Mouse (Mus musculus) lung, postnatal 4 days (tissue): Measurements from ENCODE around the gene Ptch2.
A peak's percentile ranks its signal among the peaks of the same experiment; 100 is the strongest.

Experiments
- DNase-seq, 2 experiments: peaks; one replicate each; pipeline ENCODE4 v3.0.0; 2021

The Ptch2 gene

DNA sequence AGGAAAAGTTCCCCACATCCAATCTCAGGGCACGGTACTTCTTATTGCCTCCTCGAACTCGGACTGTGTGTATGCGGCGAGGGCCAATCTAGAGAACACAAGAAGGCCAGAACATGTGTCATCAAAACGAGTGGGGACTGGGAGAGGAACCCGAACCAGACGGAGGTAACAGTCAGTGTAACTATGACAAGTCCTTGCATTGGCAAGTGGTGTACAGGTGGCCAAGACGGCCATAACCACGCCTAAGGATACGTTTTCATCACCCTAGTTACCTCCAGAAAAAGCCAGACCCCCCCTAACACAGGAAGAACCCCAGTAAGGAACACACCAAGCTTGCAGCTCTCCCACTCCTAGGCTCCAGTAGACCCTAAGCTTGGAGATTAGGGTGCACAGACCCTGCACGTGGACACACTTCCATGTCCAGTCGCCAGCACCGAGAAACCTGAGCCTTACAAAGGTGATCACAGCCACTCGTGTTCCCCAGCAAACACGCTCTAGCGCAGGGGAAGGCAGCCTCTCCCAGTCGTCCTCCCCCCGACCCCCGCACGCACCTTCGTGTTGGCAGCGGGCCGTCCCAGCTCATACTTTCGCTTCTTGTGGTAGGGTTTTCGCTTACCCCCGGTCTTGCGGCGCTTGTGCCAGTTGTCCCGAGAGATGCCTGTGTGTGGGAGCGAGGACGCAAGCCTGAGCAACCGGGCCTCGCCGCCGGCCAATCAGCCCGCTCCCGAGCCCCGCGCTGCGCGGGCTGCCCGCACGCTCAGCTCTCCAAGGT, 59.3 kb downstream of the Ptch2 start:
- no peak for DNase-seq

DNA sequence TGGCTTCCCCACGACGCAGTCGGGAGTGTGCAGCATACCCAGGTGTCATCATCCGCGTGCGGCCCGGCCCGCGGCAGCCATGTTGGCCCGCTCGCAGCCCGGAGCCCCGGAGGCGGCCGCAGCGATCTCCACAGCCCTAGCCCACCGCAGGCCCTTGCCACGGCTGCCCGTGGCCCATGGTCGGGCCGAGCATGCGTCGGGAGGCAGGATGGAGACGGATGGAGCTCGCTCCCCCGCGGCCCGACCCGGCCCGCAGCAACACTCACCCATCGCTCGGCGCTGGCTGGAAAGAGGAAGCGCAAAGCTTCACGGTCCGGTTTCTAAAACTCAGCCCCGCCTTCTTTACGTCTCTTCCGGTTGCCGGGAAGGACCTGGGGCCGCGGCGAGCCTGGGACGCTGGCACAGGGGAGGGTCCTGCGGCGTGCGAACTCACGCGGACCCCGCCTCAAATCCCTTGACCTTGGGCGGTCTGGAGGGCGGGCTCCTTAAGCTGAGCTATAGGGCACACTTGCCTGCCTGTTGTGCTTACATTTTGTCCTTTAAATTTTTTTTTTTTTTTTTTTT, 60.0 kb downstream of the Ptch2 start, which contains the start of gene Rps8:
TSS of gene Rps8 (minus strand) at position 452 of the 564 bp plus-strand sequence.
- peak; percentile 89 to 91 for DNase-seq

DNA sequence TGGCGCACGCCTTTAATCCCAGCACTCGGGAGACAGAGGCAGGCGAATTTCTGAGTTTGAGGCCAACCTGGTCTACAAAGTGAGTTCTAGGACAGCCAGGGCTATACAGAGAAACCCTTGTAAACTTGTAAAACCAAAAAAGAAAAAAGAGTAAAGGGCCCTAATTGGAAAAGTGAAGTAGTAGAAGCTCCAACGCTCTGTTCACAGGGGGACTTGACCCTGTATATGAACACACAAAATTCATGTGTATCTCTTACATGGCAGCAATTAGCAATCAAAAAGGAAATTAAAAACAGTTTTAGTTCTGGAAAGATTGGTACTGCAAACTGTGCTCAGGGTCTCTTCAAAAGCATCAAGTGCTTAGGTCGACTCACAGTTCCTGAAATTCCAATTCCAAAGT, 60.5 kb downstream of the Ptch2 start:
- no peak for DNase-seq

DNA sequence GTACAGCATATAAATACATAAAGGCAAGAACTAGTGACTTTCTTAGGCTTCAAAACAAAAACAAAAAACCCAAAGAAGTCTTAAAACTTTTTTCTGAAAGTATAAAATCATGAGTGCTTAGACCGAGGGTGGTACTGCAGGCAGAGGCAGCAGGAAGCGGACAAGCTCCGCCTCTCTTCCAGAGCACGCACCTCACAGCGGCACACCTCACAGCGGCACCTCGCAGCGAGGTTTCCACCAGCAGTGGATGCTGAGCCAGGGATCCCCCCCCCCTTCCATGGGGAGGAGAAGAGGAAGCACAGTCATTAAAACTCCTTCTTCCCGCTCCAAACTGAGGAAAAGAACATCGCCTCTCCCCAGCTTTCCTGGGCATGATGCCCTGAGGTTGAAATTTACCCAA, 63.8 kb downstream of the Ptch2 start:
- DNase-seq, result no peak

DNA sequence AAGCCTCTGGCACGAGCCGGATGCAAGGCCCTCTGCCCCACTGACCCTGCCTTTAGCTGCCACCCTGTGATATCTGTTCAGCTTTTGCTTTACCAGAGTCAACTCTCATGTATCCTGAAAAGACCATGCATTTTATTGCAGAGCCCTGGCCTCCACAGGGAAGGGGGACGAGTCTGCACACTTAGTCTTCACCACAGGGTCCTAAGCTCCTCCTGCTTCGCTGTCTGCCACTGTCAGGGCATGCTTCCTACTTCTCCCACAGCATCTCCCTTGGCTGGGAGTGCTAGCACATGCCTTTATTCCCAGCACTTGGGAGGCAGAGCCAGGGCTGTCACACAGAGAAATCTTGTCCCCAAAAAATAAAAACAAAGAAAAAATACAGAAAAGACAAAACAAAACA, 65.3 kb downstream of the Ptch2 start:
- no peak for DNase-seq
